ENCODE assay signal across 10 mouse cellular contexts in genomic region chr7:73094059-73094458, GRCm38 (mm10).
A peak's percentile ranks its signal among the peaks of the same experiment; 100 is the strongest.
DNase-seq lines count a peak whose midpoint lies in the region; ATAC-seq and TF ChIP-seq lines count a peak whose summit lies in the region.
"Had no signal": no experiment of that assay in that cellular context is flagged by ENCODE, and none has a peak within 500 bp of the region (broad histone marks: within the 10 kb centered on the region; RNA-seq: fewer than 3 reads in every experiment).

No protein-coding gene starts in this region.

- no peaks in the 10 kb centered on the region for H3K27me3 ChIP-seq in hindbrain, embryonic 11.5 days (ENCODE audit: control insufficient read depth, insufficient read depth, low read length)
- H3K27me3 ChIP-seq in hindbrain, embryonic 12.5 days = no peaks in the 10 kb centered on the region
- peaks cover 11% of the 10 kb centered on the region; the same call in 1 of the 2 replicates for H3K27me3 ChIP-seq in E14TG2a.4 (ENCODE audit: insufficient read depth, low read length)
- H3K27me3 ChIP-seq: heart, embryonic 15.5 days had no signal

- H3K9ac ChIP-seq in hindbrain, embryonic 11.5 days (ENCODE audit: low read depth, low read length) = no peak overlapping the region
- no peak overlapping the region for H3K9ac ChIP-seq in hindbrain, embryonic 12.5 days
- H3K9ac ChIP-seq: heart, embryonic 15.5 days; liver, embryonic 14.5 days had no signal

- H3K9me3 ChIP-seq in hindbrain, embryonic 11.5 days (ENCODE audit: control insufficient read depth, low read length) = no peaks in the 10 kb centered on the region
- H3K9me3 ChIP-seq in hindbrain, embryonic 12.5 days (replicated peaks) = no peaks in the 10 kb centered on the region
- no peaks in the 10 kb centered on the region for H3K9me3 ChIP-seq in E14TG2a.4 (ENCODE audit: low read length)
- H3K9me3 ChIP-seq: heart, embryonic 15.5 days had no signal

- H3K4me1 ChIP-seq in hindbrain, embryonic 11.5 days (replicated peaks; ENCODE audit: control insufficient read depth, insufficient read depth, low read length) = no peaks in the 10 kb centered on the region
- no peaks in the 10 kb centered on the region for H3K4me1 ChIP-seq in hindbrain, embryonic 12.5 days
- H3K4me1 ChIP-seq in E14TG2a.4 (replicated peaks; ENCODE audit: low read depth, low read length) = peaks cover 9% of the 10 kb centered on the region
- H3K4me1 ChIP-seq: heart, embryonic 15.5 days had no signal

- no peak overlapping the region for H3K4me3 ChIP-seq in hindbrain, embryonic 11.5 days (ENCODE audit: low read depth, low read length)
- H3K4me3 ChIP-seq in hindbrain, embryonic 12.5 days = no peak overlapping the region
- no peak overlapping the region for H3K4me3 ChIP-seq in E14TG2a.4 (replicated peaks; ENCODE audit: low read length)
- H3K4me3 ChIP-seq: heart, embryonic 15.5 days had no signal

- no peak for ATAC-seq in hindbrain, embryonic 11.5 days (ENCODE audit: low FRiP score)
- ATAC-seq in hindbrain, embryonic 12.5 days (ENCODE audit: low FRiP score) = no peak
- no peak for ATAC-seq in activated CD4-positive, CD25-positive, alpha-beta regulatory T cell, adult 4 months

- WGBS in hindbrain, embryonic 11.5 days = 68% methylated on average over 3 of the region's 3 CpGs
- WGBS in hindbrain, embryonic 12.5 days = 69% methylated on average over 3 of the region's 3 CpGs

- H3K27ac ChIP-seq in hindbrain, embryonic 11.5 days (ENCODE audit: low read depth, low read length) = no peak overlapping the region
- no peak overlapping the region for H3K27ac ChIP-seq in hindbrain, embryonic 12.5 days
- H3K27ac ChIP-seq: heart, embryonic 15.5 days; liver, embryonic 14.5 days had no signal

- H3K4me2 ChIP-seq in hindbrain, embryonic 11.5 days (replicated peaks; ENCODE audit: low read depth, low read length) = no peak overlapping the region
- no peak overlapping the region for H3K4me2 ChIP-seq in hindbrain, embryonic 12.5 days (replicated peaks)
- H3K4me2 ChIP-seq: heart, embryonic 15.5 days had no signal

- DNase-seq in adrenal gland, postnatal 10 days = peak; percentile 15
- DNase-seq in adrenal gland, adult 8-10 months = no peak
- DNase-seq in hindbrain, embryonic 11.5 days (ENCODE audit: low spot score) = peak; percentile 9
- peak; percentile 21 for DNase-seq in heart, postnatal 4 days
- no peak for DNase-seq in layer of hippocampus, adult 9-10 months (ENCODE audit: low spot score)

- peak; percentile 35; the same call in 1 of the 2 replicates for TF ChIP-seq CTCF in E14TG2a.4 (conservative IDR thresholded peaks at IDR 0.05; ENCODE audit: low read length)

- no peaks in the 10 kb centered on the region for H3K36me3 ChIP-seq in hindbrain, embryonic 11.5 days (ENCODE audit: control insufficient read depth, insufficient read depth, low read length)
- H3K36me3 ChIP-seq in hindbrain, embryonic 12.5 days = no peaks in the 10 kb centered on the region
- H3K36me3 ChIP-seq in E14TG2a.4 (ENCODE audit: insufficient read depth, low read length) = no peaks in the 10 kb centered on the region
- H3K36me3 ChIP-seq: heart, embryonic 15.5 days had no signal

Comparison
In these comparisons a context has a peak if more than half of its experiments do, and no peak if none do; other contexts are left out.
1. DNase-seq: peak in adrenal gland, postnatal 10 days (single experiment), hindbrain, embryonic 11.5 days (single experiment) and heart, postnatal 4 days (single experiment); none in adrenal gland, adult 8-10 months (single experiment) and layer of hippocampus, adult 9-10 months (single experiment).